Mouse (Mus musculus) left cerebral cortex, postnatal 14 days (tissue): ENCODE results near the gene Vmn1r89. TPM values are rescaled to one million over a fixed set of nuclear protein-coding genes. Genes with fewer than 3 reads are reported as not detected.
A peak's percentile ranks its signal among the peaks of the same experiment; 100 is the strongest.

Experiments used
- DNase-seq, 2 experiments: peaks; one replicate each; pipeline ENCODE4 v3.0.0; 2021 to 2022; ENCODE audit warnings: low spot score in 2 of 2, mixed read lengths in 1 of 2
- intact Hi-C: fragments of 180-260 bp; cut with DNase I; formaldehyde crosslinking; loops from one replicate; pipeline ENCODE4 v1.15.1; 2025
- long read RNA-seq, 2 experiments: library from polyadenylated mRNA; stranded (forward); transcript quantifications; one replicate each; pipeline ENCODE4 v2.0.0; 2021
- total RNA-seq, 2 experiments: library from RNA; stranded (reverse); gene quantifications; 2 replicates each; pipeline ENCODE4 v1.2.3; 2021

The Vmn1r89 gene
- not detected for total RNA-seq
- long read RNA-seq, experiment 1: 0 reads
- long read RNA-seq, experiment 2: 0 reads

GRCm38 (mm10) chr7:13212720-13213119 is at the start of gene Vmn1r89:
Vmn1r89 (plus strand) TSS chr7:13213020.
- DNase-seq: no peak
- intact Hi-C loops: no loop called here

- DNase-seq: peak; percentile 33 to 67
- intact Hi-C loops: no loop called here
These were observed 48.2 kb downstream of the Vmn1r89 start for GRCm38 (mm10) chr7:13260746-13261700.

GRCm38 (mm10) chr7:13263851-13264250 is 51.0 kb downstream of the Vmn1r89 start:
- intact Hi-C loops: no loop called here
- DNase-seq: peak in 1 of 2 experiments; percentile 30

- intact Hi-C loops: no loop called here
- DNase-seq: peak in 1 of 2 experiments; percentile 22
These were observed 51.6 kb downstream of the Vmn1r89 start for GRCm38 (mm10) chr7:13264396-13264795.

DNA sequence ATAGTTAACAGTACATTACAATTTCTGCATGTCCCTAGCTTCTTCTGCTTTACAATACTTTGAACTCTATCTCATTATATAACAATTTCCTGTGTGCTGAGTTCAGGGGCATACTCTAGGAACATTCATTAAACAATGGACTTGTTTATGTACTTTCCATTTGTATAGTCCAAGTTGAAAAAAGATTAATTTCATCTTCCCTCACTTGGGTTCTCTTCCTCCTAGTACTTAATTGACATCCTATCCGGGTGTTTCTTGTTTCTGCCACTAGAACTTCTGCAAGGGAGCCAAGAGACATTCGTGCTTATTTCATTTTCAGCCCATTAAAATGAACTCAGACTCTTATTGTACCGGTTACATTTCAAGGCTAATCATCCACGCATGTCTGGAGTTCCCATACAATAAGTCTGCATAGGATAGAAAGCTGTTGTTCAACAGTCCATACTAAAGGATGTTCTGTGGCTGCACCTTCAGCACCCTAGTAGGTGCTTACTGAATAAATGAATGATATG is 56.0 kb downstream of the Vmn1r89 start:
- no peak for DNase-seq
- intact Hi-C loops: no loop called here

DNA sequence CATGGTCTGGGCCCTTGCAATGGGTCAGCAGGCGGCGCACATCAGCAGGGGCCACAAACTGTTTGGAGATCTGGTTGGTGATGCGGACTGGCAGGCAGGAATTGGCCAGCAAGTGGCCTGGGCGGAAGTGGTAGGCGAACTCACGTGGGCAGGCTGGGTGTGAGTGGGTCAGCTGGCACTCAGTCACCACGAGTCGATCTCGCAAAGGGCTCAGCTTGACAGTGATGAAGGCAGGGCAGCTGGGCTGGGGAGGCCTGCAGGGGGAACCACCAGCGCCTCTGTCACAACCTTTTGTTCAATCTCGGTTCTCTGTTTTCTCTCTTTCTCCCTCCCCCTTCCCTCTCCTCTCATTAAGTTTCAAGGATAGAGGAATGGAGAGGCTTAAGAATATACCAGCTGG is 56.6 kb downstream of the Vmn1r89 start:
- intact Hi-C loops: no loop called here
- no peak for DNase-seq

Other genes with a start within 250 kb of the Vmn1r89 start
- 10 to 100 TPM; 13.4 to 13.6 TPM for gene Zfp324, start 247.2 kb upstream of the Vmn1r89 start, total RNA-seq
- 1 to 10 TPM; 7.1 to 8.5 TPM for gene Zfp446, start 235.2 kb upstream of the Vmn1r89 start, total RNA-seq
- gene Slc27a5, start 214.8 kb upstream of the Vmn1r89 start, total RNA-seq: not detected
- 100 to 1,000 TPM; 218 to 223 TPM for gene Trim28, start 213.9 kb upstream of the Vmn1r89 start, total RNA-seq
- gene Zbtb45, start 203.0 kb upstream of the Vmn1r89 start, total RNA-seq: 10 to 100 TPM; 33.3 to 35.6 TPM
- 100 to 1,000 TPM; 123 to 135 TPM for gene Chmp2a, start 178.2 kb upstream of the Vmn1r89 start, total RNA-seq
- gene Ube2m, start 174.7 kb upstream of the Vmn1r89 start, total RNA-seq: 100 to 1,000 TPM; 207 to 218 TPM
- 10 to 100 TPM; 15.5 to 16.7 TPM for gene Mzf1, start 158.3 kb upstream of the Vmn1r89 start, total RNA-seq
- gene Vmn1r85, start 117.8 kb upstream of the Vmn1r89 start, total RNA-seq: not detected
- gene Vmn1r86, start 93.1 kb upstream of the Vmn1r89 start, total RNA-seq: not detected
- not detected for gene Vmn1r87, start 72.9 kb upstream of the Vmn1r89 start, total RNA-seq
- gene Vmn1r88, start 53.5 kb upstream of the Vmn1r89 start, total RNA-seq: under 1 TPM; 0.13 TPM
- 10 to 100 TPM in 1 of 2 experiments, 1 to 10 TPM in 1; 8.0 to 11.6 TPM for gene Lig1, start 64.3 kb downstream of the Vmn1r89 start, total RNA-seq
- 10 to 100 TPM; 11.3 to 12.7 TPM for gene Zswim9, start 65.7 kb downstream of the Vmn1r89 start, total RNA-seq
- gene Pla2g4c, start 111.6 kb downstream of the Vmn1r89 start, total RNA-seq: under 1 TPM; 0.17 to 0.18 TPM
- gene Cabp5, start 185.1 kb downstream of the Vmn1r89 start, total RNA-seq: under 1 TPM in 1 of 2 experiments, not detected in 1; 0.88 TPM
- not detected for gene Bsph1, start 237.8 kb downstream of the Vmn1r89 start, total RNA-seq